Mouse (Mus musculus) hindbrain, embryonic 16.5 days (tissue): ENCODE measurements around the gene Frmd8. TPM values are rescaled to one million over a fixed set of nuclear protein-coding genes. Genes with fewer than 3 reads are reported as not detected.
A peak's percentile ranks its signal among the peaks of the same experiment; 100 is the strongest.

Experiments
- ATAC-seq: fragments of 200-750 bp; cut with Nextera tagmentation; 2 replicates; pipeline ENCODE4 v1.8.0; 2017; ENCODE audit warnings: moderate TSS enrichment, moderate library complexity
- H3K27ac ChIP-seq: fragments of 300-500 bp; sonication (generic); 2 replicates; pipeline ENCODE4 v1.5.1; 2014; ENCODE audit warnings: low read depth, mild to moderate bottlenecking, control low read depth, low read length, moderate library complexity
- H3K27me3 ChIP-seq: fragments of 300-500 bp; sonication (generic); replicated peaks from 2 replicates; pipeline ENCODE4 v1.6.1; 2014; ENCODE audit warnings: low read length; ENCODE audit not compliant: control insufficient read depth, insufficient read depth
- H3K36me3 ChIP-seq: fragments of 300-500 bp; sonication (generic); 2 replicates; pipeline ENCODE4 v1.6.1; 2014; ENCODE audit warnings: mild to moderate bottlenecking, low read length, moderate library complexity, mixed read lengths; ENCODE audit not compliant: control insufficient read depth, insufficient read depth
- H3K4me1 ChIP-seq: fragments of 300-500 bp; sonication (generic); 2 replicates; pipeline ENCODE4 v1.6.1; 2014; ENCODE audit warnings: low read depth, low read length; ENCODE audit not compliant: control insufficient read depth, insufficient read depth
- H3K4me2 ChIP-seq: fragments of 300-500 bp; sonication (generic); 2 replicates; pipeline ENCODE4 v1.6.1; 2014; ENCODE audit warnings: mild to moderate bottlenecking, low read length, control low read depth, moderate library complexity
- H3K4me3 ChIP-seq: fragments of 300-500 bp; sonication (generic); 2 replicates; pipeline ENCODE4 v1.5.1; 2014; ENCODE audit warnings: mild to moderate bottlenecking, low read length, control low read depth, moderate library complexity
- H3K9ac ChIP-seq: fragments of 300-500 bp; sonication (generic); 2 replicates; pipeline ENCODE4 v1.6.1; 2014; ENCODE audit warnings: low read depth, mild to moderate bottlenecking, control low read depth, low read length, moderate library complexity
- H3K9me3 ChIP-seq: fragments of 300-500 bp; sonication (generic); 2 replicates; pipeline ENCODE4 v1.6.1; 2014; ENCODE audit warnings: mild to moderate bottlenecking, low read length, moderate library complexity; ENCODE audit not compliant: control insufficient read depth
- WGBS: fragments of 180-500 bp; shearing (Covaris S2); extraction: QIAGEN DNeasy Blood & Tissue Kit; methylation state at CpG from one replicate; pipeline ENCODE4 v1.1.7; 2014; 5-methylcytosine and 5-hydroxymethylcytosine counted together
- polyA plus RNA-seq: library from polyadenylated mRNA; unstranded; fragments of >200 nt; fragmentation: Nextera tagmentation; extraction: Ambion mirVana; gene quantifications from 2 replicates; pipeline ENCODE4 v1.2.1, GENCODE M21; 2015

Frmd8 gene
- polyA plus RNA-seq, 1 experiment from 2014 or later = 18.1 TPM

- Histone ChIP-seq H3K4me3 (no peak overlapping the region), H3K9me3 (no peaks in the 10 kb centered on the region), H3K4me1 (peaks cover 50% of the 10 kb centered on the region), H3K36me3 (peaks cover 4% of the 10 kb centered on the region; the same call in 1 of the 2 replicates), H3K4me2 (peak overlapping the region; percentile 61), H3K27me3 (no peaks in the 10 kb centered on the region), H3K9ac (peak overlapping the region; percentile 58), H3K27ac (peak overlapping the region; percentile 94)
- 47% methylated on average over 14 of the region's 14 CpGs for WGBS
- ATAC-seq = no peak
Measured at GRCm38 (mm10) chr19:5848032-5848825, 26.8 kb downstream of the Frmd8 start.

DNA sequence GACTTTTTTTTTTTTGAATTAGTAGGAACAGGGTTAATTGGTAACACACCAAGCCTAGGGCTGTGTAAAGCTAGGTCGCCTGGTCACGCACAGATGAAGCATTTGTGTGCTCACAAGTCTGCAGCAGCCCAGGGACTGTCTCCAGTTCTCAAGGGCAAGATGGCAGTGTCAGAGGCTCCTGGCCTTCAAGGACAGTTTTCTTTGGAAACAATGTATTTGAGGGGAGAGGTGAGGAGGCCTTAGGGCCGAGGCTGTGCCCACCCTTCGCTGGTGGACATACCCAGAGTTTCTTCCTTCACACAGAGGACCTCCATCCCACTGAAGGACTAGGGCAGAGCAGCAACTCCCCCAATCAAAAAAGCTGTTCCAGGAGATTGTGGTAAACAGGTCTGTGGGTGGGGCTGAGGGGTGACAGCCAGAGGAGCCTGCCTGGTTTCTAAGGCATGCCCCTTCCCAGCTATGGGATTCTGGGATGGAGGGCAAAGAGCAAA, 27.7 kb downstream of the Frmd8 start:
- ATAC-seq = no peak
- H3K4me3 ChIP-seq = 0 out of 2 replicates have a peak overlapping the region, but pooled peaks have one; percentile 9
- peak overlapping the region; percentile 61 for H3K4me2 ChIP-seq
- H3K9me3 ChIP-seq = no peaks in the 10 kb centered on the region
- peak overlapping the region; percentile 94 for H3K27ac ChIP-seq
- H3K4me1 ChIP-seq = peaks cover 53% of the 10 kb centered on the region
- peak overlapping the region; percentile 58 for H3K9ac ChIP-seq
- peaks cover 4% of the 10 kb centered on the region; the same call in 1 of the 2 replicates for H3K36me3 ChIP-seq
- H3K27me3 ChIP-seq = no peaks in the 10 kb centered on the region
- WGBS = 39% methylated on average over 4 of the region's 4 CpGs

GRCm38 (mm10) chr19:5846557-5847305, 28.3 kb downstream of the Frmd8 start:
- peak; percentile 87 for ATAC-seq
- Histone ChIP-seq H3K27me3 (no peaks in the 10 kb centered on the region), H3K4me1 (peaks cover 53% of the 10 kb centered on the region), H3K4me3 (peak overlapping the region; percentile 21), H3K27ac (peak overlapping the region; percentile 94), H3K9ac (peak overlapping the region; percentile 58), H3K4me2 (peak overlapping the region; percentile 61), H3K36me3 (no peaks in the 10 kb centered on the region), H3K9me3 (no peaks in the 10 kb centered on the region)
- WGBS = 1% methylated on average over 16 of the region's 16 CpGs

DNA sequence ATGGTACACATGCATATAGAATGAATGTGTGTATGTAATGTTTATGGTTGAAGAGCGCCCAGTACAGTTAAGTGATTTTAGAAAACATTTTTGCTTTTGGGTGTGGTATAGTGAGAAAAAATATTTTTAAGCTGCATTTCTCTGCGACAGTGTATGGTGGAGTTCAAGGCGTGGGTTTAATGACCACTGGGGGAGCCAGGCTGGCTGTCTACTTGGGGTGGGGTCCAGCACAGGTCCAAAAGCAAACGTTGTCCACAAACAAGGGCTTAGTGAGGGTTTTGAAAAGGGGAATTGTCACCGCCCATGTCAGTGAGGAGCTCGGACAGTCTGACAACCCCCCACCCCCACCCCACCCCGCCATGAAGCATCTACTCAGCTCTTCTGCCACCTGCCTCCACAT, 28.9 kb downstream of the Frmd8 start:
- H3K9me3 ChIP-seq = no peaks in the 10 kb centered on the region
- H3K4me3 ChIP-seq = peak overlapping the region; percentile 21
- peak overlapping the region; percentile 58 for H3K9ac ChIP-seq
- peak overlapping the region; percentile 61 for H3K4me2 ChIP-seq
- no peaks in the 10 kb centered on the region for H3K27me3 ChIP-seq
- H3K36me3 ChIP-seq = no peaks in the 10 kb centered on the region
- under 1% methylated on average over 7 of the region's 7 CpGs for WGBS
- peak overlapping the region; percentile 94 for H3K27ac ChIP-seq
- H3K4me1 ChIP-seq = peaks cover 55% of the 10 kb centered on the region
- peak; percentile 48 for ATAC-seq

DNA sequence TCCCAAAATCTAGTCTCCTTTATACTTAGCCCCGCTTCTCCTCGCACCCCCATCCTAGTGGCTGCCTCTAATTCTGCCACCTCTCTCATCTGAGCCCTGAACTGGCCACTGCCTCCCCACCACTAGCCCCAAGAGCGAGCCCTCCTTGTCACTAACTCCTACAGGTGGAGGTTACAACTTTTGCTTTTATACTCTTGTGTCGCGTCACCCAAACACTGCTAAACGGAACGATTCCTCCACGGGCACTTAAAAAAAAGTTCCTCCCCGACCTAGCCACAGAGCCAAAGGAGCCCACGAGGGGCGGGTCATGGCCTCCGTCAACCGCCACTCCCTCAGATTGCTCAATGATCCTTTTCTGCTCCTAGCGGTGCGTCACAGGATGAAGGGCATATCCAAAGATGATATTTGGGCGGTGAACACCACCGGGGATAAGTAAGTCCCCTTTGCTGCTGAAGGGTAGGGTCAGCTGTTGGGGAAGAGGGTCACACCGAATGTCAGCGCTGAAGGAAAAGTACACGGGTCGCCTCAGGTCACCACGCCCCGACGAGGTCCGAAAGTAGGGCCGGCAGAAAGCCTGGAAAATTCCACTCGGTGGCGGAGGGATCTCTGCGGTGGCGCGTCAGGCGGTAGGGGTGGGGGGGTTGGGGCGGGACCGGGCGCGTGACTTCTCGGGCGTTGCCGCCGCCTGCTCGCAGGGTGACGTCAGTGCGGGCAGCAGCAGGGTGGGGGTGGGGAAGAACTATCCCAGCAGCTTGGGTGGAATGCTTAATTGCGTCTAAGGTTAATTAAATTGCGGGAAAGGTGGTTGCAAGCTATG, 29.5 kb downstream of the Frmd8 start:
- Histone ChIP-seq H3K9me3 (no peaks in the 10 kb centered on the region), H3K9ac (peak overlapping the region; percentile 58), H3K4me2 (peak overlapping the region; percentile 61), H3K27ac (peak overlapping the region; percentile 94), H3K27me3 (no peaks in the 10 kb centered on the region), H3K36me3 (no peaks in the 10 kb centered on the region), H3K4me3 (peak overlapping the region; percentile 36), H3K4me1 (peaks cover 55% of the 10 kb centered on the region)
- ATAC-seq = peak; percentile 43
- WGBS = 5% methylated on average over 44 of the region's 45 CpGs

- WGBS = 79% methylated on average over 12 of the region's 12 CpGs
- Histone ChIP-seq H3K9ac (peak overlapping the region; percentile 57), H3K36me3 (no peaks in the 10 kb centered on the region), H3K4me2 (peak overlapping the region; percentile 61), H3K27me3 (no peaks in the 10 kb centered on the region), H3K27ac (peak overlapping the region; percentile 94), H3K9me3 (no peaks in the 10 kb centered on the region), H3K4me1 (peaks cover 53% of the 10 kb centered on the region), H3K4me3 (peak overlapping the region; percentile 3; the same call in 1 of the 2 replicates)
- no peak for ATAC-seq
Measured at GRCm38 (mm10) chr19:5844831-5845318, 30.2 kb downstream of the Frmd8 start.

- Histone ChIP-seq H3K4me3 (peak overlapping the region; percentile 7; the same call in 1 of the 2 replicates), H3K27me3 (no peaks in the 10 kb centered on the region), H3K9me3 (no peaks in the 10 kb centered on the region), H3K9ac (no peak overlapping the region; the same call in 1 of the 2 replicates), H3K4me2 (peak overlapping the region; percentile 2), H3K4me1 (peaks cover 47% of the 10 kb centered on the region), H3K27ac (peak overlapping the region; percentile 36; the same call in 1 of the 2 replicates), H3K36me3 (no peaks in the 10 kb centered on the region)
- ATAC-seq = no peak
- 84% methylated on average over 30 of the region's 30 CpGs for WGBS
Measured at GRCm38 (mm10) chr19:5843781-5844691, 31.0 kb downstream of the Frmd8 start.
